Mouse (Mus musculus) G1E (cell line): ENCODE data around the gene Hist2h2bb.

ENCODE experiments used
- CTCF ChIP-seq: IDR thresholded peaks from 2 replicates; pipeline ENCODE4 v1.5.1; 2012; ENCODE audit warnings: low read depth, low read length, inconsistent platforms, mixed read lengths
- GATA1 ChIP-seq: IDR thresholded peaks from 2 replicates; pipeline ENCODE4 v1.6.1; 2012; ENCODE audit warnings: borderline replicate concordance, low read length, inconsistent platforms, mixed read lengths

DNA sequence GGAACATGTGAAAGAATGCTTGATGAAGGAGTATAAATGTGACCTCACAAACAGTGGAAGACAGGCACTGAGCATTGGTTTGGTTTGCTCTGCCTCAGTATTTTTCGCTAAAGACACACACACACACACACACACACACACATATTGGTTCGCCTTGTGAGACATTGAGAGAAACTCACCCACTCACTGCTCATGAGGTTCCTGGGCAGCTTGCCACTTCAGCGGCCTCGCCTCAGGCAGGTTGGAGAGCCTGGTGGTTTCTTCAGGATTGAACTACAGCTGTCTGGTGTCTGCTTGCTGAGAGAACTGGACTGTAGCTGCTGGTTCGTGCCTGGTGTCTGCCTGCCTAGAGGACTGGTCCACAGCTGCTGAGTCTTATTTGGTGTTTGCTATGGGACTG, 9.3 kb upstream of the Hist2h2bb start:
- TF ChIP-seq CTCF (no peak), GATA1 (no peak)
